Mouse (Mus musculus) embryonic fibroblast, embryonic 13.5 days (primary cell): ENCODE data around the gene Atp6v1c2.

ENCODE experiments used
- CTCF ChIP-seq: IDR thresholded peaks from 2 replicates; pipeline ENCODE4 v1.5.1; 2011; ENCODE audit warnings: mild to moderate bottlenecking, control low read depth, low read length, moderate library complexity, borderline replicate concordance; ENCODE audit not compliant: insufficient read depth
- POLR2A ChIP-seq: IDR thresholded peaks from 2 replicates; pipeline ENCODE4 v1.6.1; 2011; ENCODE audit warnings: low read depth, mild to moderate bottlenecking, control low read depth, low read length, moderate library complexity

DNA sequence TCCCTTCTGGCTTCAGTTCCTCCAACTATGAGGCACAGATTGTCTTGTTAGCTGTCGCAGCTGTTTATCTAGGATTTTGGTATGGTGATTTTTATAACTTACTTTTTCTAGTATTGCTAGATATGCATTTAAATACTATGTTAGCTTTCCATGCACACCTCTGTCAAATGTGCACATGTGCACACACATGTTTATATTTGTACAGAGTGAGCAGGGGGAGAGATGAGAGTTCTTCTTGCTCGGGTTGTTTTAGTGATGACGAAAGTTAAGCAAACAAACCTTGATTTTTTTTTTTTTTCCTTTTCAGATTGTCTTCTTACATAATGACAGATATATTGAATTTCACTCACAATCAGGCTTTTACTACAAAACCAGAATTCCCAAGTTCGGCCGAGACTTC lies 28.6 kb upstream of the Atp6v1c2 start:
- no peak for TF ChIP-seq POLR2A
- TF ChIP-seq CTCF, result no peak
